Mouse (Mus musculus) liver, embryonic 14.5 days (tissue): Measurements from ENCODE around the gene Sdccag8.

ENCODE experiments used
- CTCF ChIP-seq: IDR thresholded peaks from 2 replicates; pipeline ENCODE4 v1.5.1; 2016; ENCODE audit warnings: antibody characterized with exemption, low read depth, control low read depth
- EP300 ChIP-seq: IDR thresholded peaks from 2 replicates; pipeline ENCODE4 v1.6.1; 2016; ENCODE audit warnings: antibody characterized with exemption, low read depth

- no peak for TF ChIP-seq CTCF
- TF ChIP-seq EP300 = no peak
These were observed 195.6 kb downstream of the Sdccag8 start for GRCm38 (mm10) chr1:177010041-177010440.
